ENCODE assay signal across 8 mouse cellular contexts in the genomic region with DNA sequence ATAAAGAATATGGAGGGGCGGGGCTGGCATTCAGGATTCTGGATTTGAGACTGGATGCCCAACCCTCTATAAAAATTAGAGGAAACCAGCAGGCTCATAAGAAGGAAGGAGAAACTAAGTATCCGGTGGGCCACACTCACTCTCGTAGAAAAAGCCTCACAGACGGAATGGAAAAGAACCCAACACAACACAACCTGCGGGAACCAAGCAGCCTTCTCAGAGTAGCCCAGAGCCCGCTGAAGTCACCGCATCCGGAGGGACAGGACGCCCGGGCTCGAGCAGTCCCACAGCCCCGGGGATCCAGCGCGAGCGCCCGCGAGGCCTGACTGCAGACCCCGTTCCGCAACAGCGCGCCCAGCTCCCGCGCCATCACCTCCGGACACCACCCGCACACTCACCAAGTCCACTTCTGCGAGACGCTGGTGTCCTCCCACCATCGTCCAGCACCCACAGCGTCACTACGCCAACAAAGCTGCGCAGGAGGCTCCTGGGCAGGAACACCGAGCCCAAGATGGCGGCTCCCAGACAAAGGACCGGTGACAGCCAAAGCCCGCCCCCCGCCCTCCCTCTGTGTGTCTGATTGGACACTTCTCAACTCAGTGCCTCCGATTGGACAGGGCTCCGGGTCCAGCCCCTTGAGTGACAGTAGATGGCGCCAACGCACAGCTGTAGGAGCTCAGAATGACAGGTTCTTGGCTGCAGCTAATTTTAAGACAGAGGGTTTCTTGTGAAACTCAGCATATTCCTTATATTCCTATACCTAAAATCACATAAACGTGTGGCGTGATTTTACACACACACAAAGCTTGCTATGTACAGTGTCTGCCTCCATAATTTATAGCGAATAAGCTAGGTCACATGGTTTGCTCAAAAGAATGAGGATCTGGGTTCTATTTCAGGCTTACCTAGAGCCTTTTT. TPM values are rescaled to one million over a fixed set of nuclear protein-coding genes. Genes with fewer than 3 reads are reported as not detected.
DNase-seq lines count a peak whose midpoint lies in the region; ATAC-seq lines count a peak whose summit lies in the region.

A gene (minus strand): TSS at position 551 of the 918 bp plus-strand sequence.

- peaks cover 35% of the 10 kb centered on the region for H3K36me3 ChIP-seq in heart, embryonic 10.5 days
- peaks cover 41% of the 10 kb centered on the region for H3K36me3 ChIP-seq in kidney, embryonic 15.5 days

- peaks cover 3% of the 10 kb centered on the region; the same call in 1 of the 2 replicates for H3K9me3 ChIP-seq in heart, embryonic 10.5 days
- peaks cover 26% of the 10 kb centered on the region for H3K9me3 ChIP-seq in kidney, embryonic 15.5 days (replicated peaks)

- H3K27me3 ChIP-seq in heart, embryonic 10.5 days (ENCODE audit: insufficient read depth, poor library complexity, severe bottlenecking), result no peaks in the 10 kb centered on the region
- H3K27me3 ChIP-seq in kidney, embryonic 15.5 days, result no peaks in the 10 kb centered on the region

- peak within 1 kb of the TSS; percentile 93 for H3K4me3 ChIP-seq in heart, embryonic 10.5 days
- H3K4me3 ChIP-seq in kidney, embryonic 15.5 days (replicated peaks), result peak within 1 kb of the TSS; percentile 86

- peak within 1 kb of the TSS; percentile 98 for H3K9ac ChIP-seq in kidney, embryonic 15.5 days

- H3K4me2 ChIP-seq in kidney, embryonic 15.5 days, result peak within 1 kb of the TSS; percentile 49

- peak; percentile 91 for ATAC-seq in erythroblast, adult 5-6 weeks (replicated peaks; ENCODE audit: low FRiP score, poor library complexity, severe bottlenecking)
- peak; percentile 97 for ATAC-seq in kidney, embryonic 15.5 days (replicated peaks; ENCODE audit: low FRiP score)
- ATAC-seq in monocyte, adult 5-6 weeks (replicated peaks; ENCODE audit: insufficient number of reproducible peaks, low FRiP score, low TSS enrichment, poor library complexity, severe bottlenecking), result peak; percentile 93

- DNase-seq in B cell, adult 2 months, result peak; percentile 87 to 90
- DNase-seq in brain, adult 2 months (ENCODE audit: low read depth, low spot score), result peak; percentile 99
- peak; percentile 99 for DNase-seq in heart, embryonic 10.5 days (ENCODE audit: low spot score)
- DNase-seq in liver, result peak; percentile 96
- DNase-seq in spleen, postnatal 4 days (ENCODE audit: low spot score in 2 of 2), result peak; percentile 91 to 93

- peak within 1 kb of the TSS; percentile 99 for H3K27ac ChIP-seq in heart, embryonic 10.5 days
- H3K27ac ChIP-seq in kidney, embryonic 15.5 days, result peak within 1 kb of the TSS; percentile 99

- WGBS in heart, embryonic 10.5 days, result under 1% methylated on average over 43 of the region's 43 CpGs
- WGBS in kidney, embryonic 15.5 days, result under 1% methylated on average over 43 of the region's 43 CpGs

- peaks cover 9% of the 10 kb centered on the region for H3K4me1 ChIP-seq in heart, embryonic 10.5 days
- H3K4me1 ChIP-seq in kidney, embryonic 15.5 days, result peaks cover 22% of the 10 kb centered on the region

RNA-seq across cellular contexts. Expression of the gene that starts here (rescaled TPM):
- 6.3 and 17.1 TPM in 2 replicates for total RNA-seq in erythroblast, adult 5-6 weeks (2015; ENCODE audit: low replicate concordance)
- total RNA-seq in erythroblast, adult 5-6 weeks (2017; ENCODE audit: low replicate concordance), result 14.3 and 20.9 TPM in 2 replicates
- 38.2 and 40.9 TPM in 2 replicates for polyA plus RNA-seq in heart, embryonic 10.5 days (2016; fragmentation: Nextera tagmentation; extraction: Ambion mirVana)
- polyA plus RNA-seq in kidney, embryonic 15.5 days (2015; fragmentation: Nextera tagmentation; extraction: Ambion mirVana), result 61.5 and 61.6 TPM in 2 replicates
- 53.7 to 70.6 TPM (median 65.0 TPM) in 3 replicates for total RNA-seq in monocyte, adult 5-6 weeks (2017)

Comparison
In these comparisons a context has a peak if more than half of its experiments do, and no peak if none do; other contexts are left out.
1. Peak in every context shown above with its lines: DNase-seq, ATAC-seq, H3K4me3 ChIP-seq and H3K27ac ChIP-seq.